Comparison of ENCODE assay signal across 18 mouse cellular contexts in genomic region chr5:140113281-140113680, GRCm38 (mm10).
DNase-seq lines count a peak whose midpoint lies in the region; ATAC-seq and TF ChIP-seq lines count a peak whose summit lies in the region.
"Had no signal": no experiment of that assay in that cellular context is flagged by ENCODE, and none has a peak within 500 bp of the region (broad histone marks: within the 10 kb centered on the region; RNA-seq: fewer than 3 reads in every experiment).

No protein-coding gene starts in this region.

- peak overlapping the region; percentile 75 for H3K27ac ChIP-seq in liver, embryonic 13.5 days
- H3K27ac ChIP-seq in liver, postnatal 0 days (ENCODE audit: low read depth) = peak overlapping the region; percentile 87
- H3K27ac ChIP-seq: embryonic facial prominence, embryonic 13.5 days; forebrain, embryonic 12.5 days; heart, embryonic 13.5 days had no signal

- peak; percentile 38 for DNase-seq in kidney, adult 9 months
- no peak for DNase-seq in kidney, postnatal 10 days
- peak; percentile 13 for DNase-seq in liver
- no peak for DNase-seq in liver, embryonic 13.5 days
- no peak for DNase-seq in liver, postnatal 0 days
- DNase-seq in gastrocnemius, postnatal 36 days = no peak
- DNase-seq in frontal cortex, postnatal 36 days (ENCODE audit: low spot score in 2 of 2) = no peak
- no peak for DNase-seq in testis, postnatal 14 days (ENCODE audit: low spot score)
- DNase-seq: adrenal gland, postnatal 25 days; cerebellum, adult 18-20 months; cerebellum, adult 9-11 months; cerebellum, postnatal 36 days; gastrocnemius, postnatal 14 days; heart, postnatal 36 days had no signal

- H3K9me3 ChIP-seq in liver, embryonic 13.5 days (replicated peaks) = no peaks in the 10 kb centered on the region
- no peaks in the 10 kb centered on the region for H3K9me3 ChIP-seq in liver, postnatal 0 days (ENCODE audit: low read length)
- H3K9me3 ChIP-seq: embryonic facial prominence, embryonic 13.5 days; forebrain, embryonic 12.5 days; heart, embryonic 13.5 days had no signal

- TF ChIP-seq EP300 in liver, postnatal 0 days (IDR thresholded peaks at IDR 0.05; ENCODE audit: low read depth) = peak; percentile 61

- H3K4me2 ChIP-seq in liver, embryonic 13.5 days = no peak overlapping the region
- no peak overlapping the region for H3K4me2 ChIP-seq in liver, postnatal 0 days (ENCODE audit: low read depth, low read length)
- H3K4me2 ChIP-seq: embryonic facial prominence, embryonic 13.5 days; forebrain, embryonic 12.5 days; heart, embryonic 13.5 days had no signal

- intact Hi-C loops in gastrocnemius, postnatal 36 days (cut with DNase I) = no loop called here

- H3K36me3 ChIP-seq in liver, embryonic 13.5 days = peaks cover 41% of the 10 kb centered on the region
- peaks cover 23% of the 10 kb centered on the region for H3K36me3 ChIP-seq in liver, postnatal 0 days (replicated peaks; ENCODE audit: insufficient read depth, low read length)

- no peak overlapping the region for H3K4me3 ChIP-seq in liver, embryonic 13.5 days (replicated peaks)
- no peak overlapping the region for H3K4me3 ChIP-seq in liver, postnatal 0 days (ENCODE audit: low read depth, low read length)
- H3K4me3 ChIP-seq: embryonic facial prominence, embryonic 13.5 days; forebrain, embryonic 12.5 days; heart, embryonic 13.5 days had no signal

- no peak for TF ChIP-seq CTCF in liver, postnatal 0 days (IDR thresholded peaks at IDR 0.05; ENCODE audit: low read depth)

- ATAC-seq in liver, embryonic 13.5 days (ENCODE audit: low read depth) = peak; percentile 62
- peak; percentile 65 for ATAC-seq in liver, postnatal 0 days
- ATAC-seq: forebrain, embryonic 16.5 days had no signal

- H3K27me3 ChIP-seq in liver, embryonic 13.5 days = no peaks in the 10 kb centered on the region
- H3K27me3 ChIP-seq in liver, postnatal 0 days (ENCODE audit: insufficient read depth, low read length) = no peaks in the 10 kb centered on the region
- H3K27me3 ChIP-seq: embryonic facial prominence, embryonic 13.5 days; forebrain, embryonic 12.5 days; heart, embryonic 13.5 days had no signal

- H3K4me1 ChIP-seq in liver, embryonic 13.5 days (replicated peaks) = peaks cover 58% of the 10 kb centered on the region
- H3K4me1 ChIP-seq in liver, postnatal 0 days (ENCODE audit: insufficient read depth) = peaks cover 38% of the 10 kb centered on the region

- 70% methylated on average over 2 of the region's 2 CpGs for WGBS in liver, embryonic 13.5 days (ENCODE audit: insufficient replicate concordance)
- WGBS in liver, postnatal 0 days (ENCODE audit: insufficient replicate concordance) = 75% methylated on average over 2 of the region's 2 CpGs

- H3K9ac ChIP-seq in liver, embryonic 13.5 days = no peak overlapping the region
- H3K9ac ChIP-seq in liver, postnatal 0 days (replicated peaks) = peak overlapping the region; percentile 34; the same call in 1 of the 2 replicates
- H3K9ac ChIP-seq: embryonic facial prominence, embryonic 13.5 days; forebrain, embryonic 12.5 days; heart, embryonic 13.5 days had no signal

Comparison
In these comparisons a context has a peak if more than half of its experiments do, and no peak if none do; other contexts are left out.
1. DNase-seq: peak in kidney, adult 9 months (single experiment) and liver (single experiment); none in kidney, postnatal 10 days (single experiment), liver, embryonic 13.5 days (single experiment), liver, postnatal 0 days (single experiment), gastrocnemius, postnatal 36 days (0 of 2), frontal cortex, postnatal 36 days (0 of 2) and testis, postnatal 14 days (single experiment).